Mouse (Mus musculus): ENCODE data around the gene Slc7a6.

- TF ChIP-seq CTCF (IDR thresholded peaks at IDR 0.05; ENCODE audit: control insufficient read depth, insufficient read depth, insufficient replicate concordance, low read depth, low read length), result no peak
- TF ChIP-seq POLR2A (IDR thresholded peaks at IDR 0.05; ENCODE audit: control insufficient read depth, low read depth, low read length), result no peak
Measured at GRCm38 (mm10) chr8:106133526-106133925, 35.1 kb upstream of the Slc7a6 start.

Measured in testis, adult 2 months (tissue).